Mouse (Mus musculus): ENCODE measurements around the gene Prpsap2. TPM values are rescaled to one million over a fixed set of nuclear protein-coding genes. Genes with fewer than 3 reads are reported as not detected.

Gene Prpsap2
- polyA plus RNA-seq, 1 experiment from 2014 or later, result 30.0 TPM

- DNase-seq (ENCODE audit: low spot score), result no peak
Measured at GRCm38 (mm10) chr11:61717990-61718389, 43.9 kb downstream of the Prpsap2 start.

DNA sequence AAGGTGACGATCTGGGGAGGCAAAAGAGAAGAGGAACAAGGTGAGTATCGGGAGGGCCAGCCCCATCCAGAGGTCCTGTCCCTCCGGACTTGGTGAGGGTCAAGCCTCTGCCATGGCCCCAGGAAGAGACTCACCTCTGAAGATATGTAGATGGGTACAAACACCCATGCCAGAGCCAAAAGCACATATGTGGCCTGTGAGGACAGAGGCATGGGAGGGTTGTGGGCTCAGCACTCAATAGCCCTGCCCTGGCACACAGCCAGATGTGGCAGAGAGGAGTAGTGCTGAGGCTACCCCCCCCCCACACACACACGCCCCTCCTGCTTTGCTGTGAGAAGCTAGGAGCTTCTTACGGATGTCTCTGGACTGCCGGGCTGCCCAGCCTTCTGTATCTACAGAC is 46.8 kb downstream of the Prpsap2 start:
- DNase-seq (ENCODE audit: low spot score), result no peak

DNA sequence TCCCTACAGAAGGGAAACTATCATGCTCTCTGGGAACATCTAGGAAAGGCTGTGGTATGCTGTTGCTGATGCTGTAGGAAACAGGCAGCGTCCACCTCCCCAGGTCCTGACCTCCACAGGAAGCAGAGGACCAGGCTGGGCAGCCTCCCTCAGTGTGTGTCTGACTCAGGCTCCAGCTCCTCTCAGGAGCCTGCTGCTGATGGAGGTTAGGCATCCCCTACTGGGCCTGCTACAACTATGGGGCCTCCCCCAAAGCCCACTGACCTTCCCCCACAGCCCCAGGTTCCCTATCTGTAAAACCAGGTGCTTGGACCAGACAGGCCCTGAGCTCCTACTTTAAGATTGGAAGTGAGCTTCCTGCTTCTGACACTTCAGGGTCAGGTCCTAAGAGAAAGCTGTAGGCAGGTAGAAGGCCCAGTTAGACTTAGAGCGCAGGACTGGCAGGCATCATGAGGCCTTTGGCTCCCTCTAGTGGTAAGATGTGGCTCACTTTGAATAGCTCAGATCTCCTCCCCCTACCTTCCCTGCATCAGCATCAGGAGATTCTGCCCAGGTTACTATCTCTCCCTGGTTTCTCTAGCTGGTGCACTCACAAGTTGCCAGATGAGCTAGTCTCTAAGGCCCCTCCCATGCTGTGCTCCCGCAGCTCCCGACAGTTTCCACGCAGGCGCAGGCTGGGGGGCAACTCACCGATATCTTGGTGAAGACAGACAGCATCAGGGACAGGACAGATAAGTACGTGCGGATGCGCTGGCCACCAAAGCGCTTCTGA is 47.4 kb downstream of the Prpsap2 start:
- DNase-seq (ENCODE audit: low spot score), result peak; percentile 85

- no peak for DNase-seq (ENCODE audit: low spot score)
Measured at GRCm38 (mm10) chr11:61713157-61713855, 48.6 kb downstream of the Prpsap2 start.

DNA sequence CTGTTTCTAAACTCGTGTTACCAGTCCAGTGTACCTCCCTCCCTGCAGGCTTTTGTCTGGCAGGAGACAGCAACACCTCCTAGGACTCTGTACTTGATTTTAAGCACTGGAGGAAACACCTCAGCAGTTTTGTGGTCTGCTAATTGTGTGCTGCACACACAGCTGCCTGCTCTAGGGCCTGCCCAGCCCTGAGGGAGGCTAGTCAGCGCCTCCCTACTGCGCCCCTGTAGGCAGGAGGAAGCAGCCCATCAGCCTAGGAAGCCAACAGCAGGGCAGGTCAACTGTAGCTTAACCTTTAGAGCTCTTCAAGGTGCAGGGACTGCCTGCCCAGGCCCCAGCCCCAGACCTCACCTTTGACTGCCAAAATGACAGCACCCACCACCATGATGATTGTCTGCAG is 53.0 kb downstream of the Prpsap2 start:
- peak; percentile 49 for DNase-seq (ENCODE audit: low spot score)

DNA sequence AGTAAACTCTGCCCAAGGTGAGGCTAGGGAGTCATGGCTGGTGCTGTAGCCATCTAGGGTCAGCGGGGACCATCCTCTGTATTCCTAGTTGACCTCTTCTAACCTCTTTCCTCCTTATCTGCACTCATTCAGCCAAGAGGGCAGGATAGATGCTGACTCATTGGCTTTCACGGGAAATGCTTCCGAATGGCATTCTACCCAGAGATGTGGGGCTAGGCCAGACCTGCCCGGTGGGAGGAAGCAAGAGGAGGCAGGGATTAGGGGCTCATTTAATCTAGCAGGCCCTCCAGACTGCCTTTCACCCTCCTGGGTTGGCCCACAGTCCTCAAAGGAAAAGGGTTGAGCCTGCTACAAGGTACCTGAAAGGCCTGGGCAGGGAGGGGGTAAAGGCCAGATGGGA is 55.7 kb downstream of the Prpsap2 start:
- no peak for DNase-seq (ENCODE audit: low spot score)

GRCm38 (mm10) chr11:61705581-61705980 is 56.3 kb downstream of the Prpsap2 start:
- no peak for DNase-seq (ENCODE audit: low spot score)

DNA sequence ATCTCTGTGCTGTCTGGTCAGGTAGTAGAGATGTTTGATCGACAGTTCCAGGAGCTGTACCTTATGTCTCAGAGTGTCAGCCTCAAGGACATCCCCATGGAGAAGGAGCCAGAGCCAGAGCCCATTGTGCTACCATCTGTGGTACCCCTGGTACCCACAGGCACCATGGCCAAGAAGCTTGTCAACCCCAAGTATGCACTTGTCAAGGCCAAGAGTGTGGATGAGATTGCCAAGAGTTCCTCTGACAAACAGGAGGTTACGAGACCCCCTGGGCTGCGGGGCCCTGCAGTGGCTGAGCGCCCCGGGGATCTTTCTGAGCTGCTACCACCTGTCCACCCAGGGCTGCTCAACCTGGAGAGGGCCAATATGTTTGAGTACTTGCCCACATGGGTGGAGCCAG is 59.4 kb downstream of the Prpsap2 start:
- DNase-seq (ENCODE audit: low spot score), result no peak

DNA sequence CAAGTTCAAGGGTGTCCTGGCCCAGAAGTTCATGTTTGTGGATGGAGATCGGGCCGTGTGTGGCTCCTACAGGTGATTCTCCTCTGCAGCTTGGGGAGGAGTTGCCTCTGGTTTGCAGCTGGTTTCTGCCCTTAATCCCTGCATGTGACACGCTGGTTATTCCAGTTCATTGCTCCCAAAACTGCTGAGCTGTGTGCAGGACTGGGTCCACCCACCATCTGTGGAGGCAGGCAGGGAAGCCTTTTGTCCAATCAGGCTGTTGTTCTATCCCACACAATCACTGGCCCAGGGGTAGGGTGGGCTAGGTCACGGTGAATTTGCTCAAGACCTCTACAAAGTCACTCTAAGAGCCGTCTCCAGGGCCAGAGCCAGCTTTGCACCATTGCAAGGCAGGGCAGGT is 60.2 kb downstream of the Prpsap2 start:
- no peak for DNase-seq (ENCODE audit: low spot score)

DNA sequence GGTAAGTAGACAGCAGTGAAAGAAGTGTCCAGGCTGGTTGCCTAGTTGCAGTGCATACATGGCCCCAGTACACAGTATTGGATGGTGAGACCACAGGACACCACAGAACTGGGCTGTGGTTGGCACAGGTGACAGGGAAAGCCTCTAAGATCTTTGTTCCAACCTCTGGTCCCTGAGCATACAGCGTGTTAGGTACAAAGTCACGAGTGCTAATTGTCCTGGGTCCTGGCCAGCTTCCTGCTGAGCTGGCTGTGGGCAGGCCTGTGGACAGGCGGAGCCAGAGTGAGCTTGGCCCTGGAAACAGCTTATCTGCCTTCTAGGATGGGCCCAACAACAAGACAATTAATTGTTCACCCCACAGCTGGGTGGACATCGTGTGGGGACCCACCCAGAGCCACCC is 62.0 kb downstream of the Prpsap2 start:
- no peak for DNase-seq (ENCODE audit: low spot score)

DNA sequence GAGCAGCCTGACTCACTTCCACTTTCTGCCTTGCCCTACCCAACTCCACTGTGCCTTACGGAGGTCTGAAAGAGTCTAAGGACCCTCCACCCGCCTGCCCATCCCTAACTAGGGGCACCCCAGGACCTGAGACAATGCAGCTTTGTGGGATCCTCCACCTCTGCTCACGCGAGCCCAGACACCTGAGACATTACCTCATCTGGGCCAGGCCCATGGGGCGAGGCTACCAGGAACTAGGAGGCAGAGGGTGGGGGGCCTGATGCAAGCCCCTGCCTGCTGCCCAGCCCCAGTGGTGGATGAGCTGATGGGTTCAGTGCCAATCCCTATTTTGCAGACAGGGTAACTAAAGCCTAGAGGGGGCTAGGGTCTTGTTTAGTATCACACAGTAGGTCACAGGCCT is 62.4 kb downstream of the Prpsap2 start:
- DNase-seq (ENCODE audit: low spot score), result no peak

GRCm38 (mm10) chr11:61698852-61699251 is 63.0 kb downstream of the Prpsap2 start:
- DNase-seq (ENCODE audit: low spot score), result no peak

DNA sequence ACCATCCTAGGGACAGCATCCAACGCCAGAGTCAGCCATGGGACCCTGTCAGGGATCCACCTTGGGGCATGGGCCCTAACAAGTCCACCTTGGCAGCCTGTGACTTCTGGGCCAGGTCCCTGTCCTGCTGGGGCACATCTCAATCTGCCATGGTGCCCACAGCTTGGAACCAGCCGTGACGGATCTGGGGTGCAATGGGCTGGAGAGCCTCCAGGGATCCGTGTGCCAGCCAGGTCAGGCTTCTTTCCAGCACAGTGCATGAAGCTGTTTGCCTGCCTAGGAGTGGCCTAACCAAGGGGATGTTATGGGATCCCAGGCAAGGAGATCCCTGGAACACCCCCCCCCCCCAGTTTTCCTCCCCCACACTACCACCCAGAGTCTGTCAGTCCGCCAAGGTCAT is 68.9 kb downstream of the Prpsap2 start:
- DNase-seq (ENCODE audit: low spot score), result no peak

DNA sequence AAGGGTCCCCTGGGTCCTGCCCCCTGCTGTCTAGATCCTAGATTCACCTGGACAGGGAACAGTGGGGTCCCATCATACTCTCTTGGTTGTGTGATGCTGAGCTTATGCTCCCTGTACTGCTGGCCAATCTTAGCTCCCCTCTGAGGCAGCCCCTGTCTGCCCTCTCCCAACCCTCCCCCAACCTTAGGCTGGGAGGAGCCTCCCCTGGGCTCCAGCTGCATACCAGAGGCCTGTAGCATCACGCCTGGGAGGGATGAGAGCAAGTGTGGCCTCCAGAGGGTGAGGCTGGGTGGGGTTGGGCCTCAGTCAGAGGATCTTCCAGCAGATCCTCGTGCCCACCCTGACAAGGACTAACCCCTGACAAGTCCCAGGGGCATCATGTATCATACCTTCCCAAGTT is 74.3 kb downstream of the Prpsap2 start:
- DNase-seq (ENCODE audit: low spot score), result no peak

GRCm38 (mm10) chr11:61686906-61687453 is 74.9 kb downstream of the Prpsap2 start:
- DNase-seq (ENCODE audit: low spot score), result no peak

GRCm38 (mm10) chr11:61686141-61686540 is 75.7 kb downstream of the Prpsap2 start:
- DNase-seq (ENCODE audit: low spot score), result no peak

DNA sequence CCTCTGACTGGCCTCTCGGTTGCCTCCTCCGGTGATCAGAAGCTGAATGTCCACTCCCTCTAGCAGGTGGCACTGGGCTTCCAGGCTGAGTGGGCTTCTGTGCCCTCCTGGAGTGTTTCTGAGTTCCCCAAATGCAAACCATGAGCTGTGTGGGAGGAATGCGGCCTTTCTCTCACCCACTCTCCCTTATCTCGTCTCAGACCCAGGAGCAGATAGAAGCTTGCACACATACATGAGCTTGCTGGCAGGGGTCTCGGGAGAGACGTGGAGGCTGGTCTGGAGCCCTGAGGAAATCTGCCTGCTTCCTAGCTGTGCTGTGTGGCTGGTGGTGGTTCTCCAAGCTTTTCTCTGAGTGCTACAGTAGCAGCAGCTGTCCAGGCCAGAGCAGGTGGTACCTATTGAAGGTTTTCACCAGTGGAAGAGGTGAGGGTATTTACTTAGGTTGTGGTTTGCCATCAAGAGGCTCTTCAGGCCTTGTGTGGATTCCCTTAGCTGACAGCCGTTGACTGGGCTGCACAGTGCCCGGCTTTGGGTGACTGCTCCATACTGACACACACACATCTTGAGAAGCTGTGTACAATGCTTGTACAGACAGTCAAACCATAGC is 76.7 kb downstream of the Prpsap2 start:
- no peak for DNase-seq (ENCODE audit: low spot score)

- peak; percentile 77 for DNase-seq (ENCODE audit: low spot score)
Measured at GRCm38 (mm10) chr11:61683907-61684731, 77.8 kb downstream of the Prpsap2 start, which contains the start of gene Fam83g. Fam83g (plus strand) TSS chr11:61684091.

Data from thymus, postnatal 0 days (tissue).